Mouse (Mus musculus): ENCODE results near the gene B4gat1. TPM values are rescaled to one million over a fixed set of nuclear protein-coding genes. Genes with fewer than 3 reads are reported as not detected.

The B4gat1 gene
- polyA plus RNA-seq, 1 experiment: 5.9 TPM

GRCm38 (mm10) chr19:5068570-5069234 is 30.1 kb downstream of the B4gat1 start:
- no peak for TF ChIP-seq CTCF (IDR thresholded peaks at IDR 0.05; ENCODE audit: control insufficient read depth, insufficient read depth, low read length)
- no peak for TF ChIP-seq POLR2A (IDR thresholded peaks at IDR 0.05; ENCODE audit: borderline replicate concordance, control insufficient read depth, low read depth, low read length)
- no peak overlapping the region for H3K4me3 ChIP-seq (replicated peaks; ENCODE audit: control insufficient read depth, low read depth, low read length)
- H3K4me1 ChIP-seq (ENCODE audit: control insufficient read depth, insufficient read depth, low read length): peaks cover 3% of the 10 kb centered on the region
- whole genome bisulfite sequencing: 58% methylated on average over 21 of the region's 21 CpGs
- H3K27ac ChIP-seq (ENCODE audit: control insufficient read depth, insufficient read depth, low read depth, low read length, poor library complexity): no peak overlapping the region

GRCm38 (mm10) chr19:5069486-5069885 is 30.9 kb downstream of the B4gat1 start:
- TF ChIP-seq POLR2A (IDR thresholded peaks at IDR 0.05; ENCODE audit: borderline replicate concordance, control insufficient read depth, low read depth, low read length) (no peak), CTCF (IDR thresholded peaks at IDR 0.05; ENCODE audit: control insufficient read depth, insufficient read depth, low read length) (no peak)
- Histone ChIP-seq H3K27ac (ENCODE audit: control insufficient read depth, insufficient read depth, low read depth, low read length, poor library complexity) (no peak overlapping the region), H3K4me3 (replicated peaks; ENCODE audit: control insufficient read depth, low read depth, low read length) (no peak overlapping the region), H3K4me1 (ENCODE audit: control insufficient read depth, insufficient read depth, low read length) (peaks cover 3% of the 10 kb centered on the region)
- 83% methylated on average over 5 of the region's 5 CpGs for WGBS

GRCm38 (mm10) chr19:5069978-5070377 is 31.4 kb downstream of the B4gat1 start:
- peaks cover 3% of the 10 kb centered on the region for H3K4me1 ChIP-seq (ENCODE audit: control insufficient read depth, insufficient read depth, low read length)
- TF ChIP-seq POLR2A (IDR thresholded peaks at IDR 0.05; ENCODE audit: borderline replicate concordance, control insufficient read depth, low read depth, low read length) (no peak), CTCF (IDR thresholded peaks at IDR 0.05; ENCODE audit: control insufficient read depth, insufficient read depth, low read length) (no peak)
- 94% methylated on average over 7 of the region's 7 CpGs for WGBS
- H3K27ac ChIP-seq (ENCODE audit: control insufficient read depth, insufficient read depth, low read depth, low read length, poor library complexity): no peak overlapping the region
- H3K4me3 ChIP-seq (replicated peaks; ENCODE audit: control insufficient read depth, low read depth, low read length): no peak overlapping the region

GRCm38 (mm10) chr19:5071077-5071476 is 32.5 kb downstream of the B4gat1 start:
- Histone ChIP-seq H3K27ac (ENCODE audit: control insufficient read depth, insufficient read depth, low read depth, low read length, poor library complexity) (no peak overlapping the region), H3K4me1 (ENCODE audit: control insufficient read depth, insufficient read depth, low read length) (peaks cover 3% of the 10 kb centered on the region), H3K4me3 (replicated peaks; ENCODE audit: control insufficient read depth, low read depth, low read length) (no peak overlapping the region)
- TF ChIP-seq POLR2A (IDR thresholded peaks at IDR 0.05; ENCODE audit: borderline replicate concordance, control insufficient read depth, low read depth, low read length) (no peak), CTCF (IDR thresholded peaks at IDR 0.05; ENCODE audit: control insufficient read depth, insufficient read depth, low read length) (no peak)
- 56% methylated on average over 11 of the region's 11 CpGs for WGBS

GRCm38 (mm10) chr19:5071545-5072369 is 33.1 kb downstream of the B4gat1 start:
- Histone ChIP-seq H3K27ac (ENCODE audit: control insufficient read depth, insufficient read depth, low read depth, low read length, poor library complexity) (no peak overlapping the region), H3K4me3 (replicated peaks; ENCODE audit: control insufficient read depth, low read depth, low read length) (peak overlapping the region; percentile 45), H3K4me1 (ENCODE audit: control insufficient read depth, insufficient read depth, low read length) (peaks cover 3% of the 10 kb centered on the region)
- WGBS: 8% methylated on average over 40 of the region's 40 CpGs
- TF ChIP-seq CTCF (IDR thresholded peaks at IDR 0.05; ENCODE audit: control insufficient read depth, insufficient read depth, low read length) (no peak), POLR2A (IDR thresholded peaks at IDR 0.05; ENCODE audit: borderline replicate concordance, control insufficient read depth, low read depth, low read length) (no peak)

- Histone ChIP-seq H3K4me3 (replicated peaks; ENCODE audit: control insufficient read depth, low read depth, low read length) (peak overlapping the region; percentile 45), H3K4me1 (ENCODE audit: control insufficient read depth, insufficient read depth, low read length) (peaks cover 3% of the 10 kb centered on the region), H3K27ac (ENCODE audit: control insufficient read depth, insufficient read depth, low read depth, low read length, poor library complexity) (no peak overlapping the region)
- WGBS: 6% methylated on average over 20 of the region's 20 CpGs
- TF ChIP-seq POLR2A (IDR thresholded peaks at IDR 0.05; ENCODE audit: borderline replicate concordance, control insufficient read depth, low read depth, low read length): no peak
- no peak for TF ChIP-seq CTCF (IDR thresholded peaks at IDR 0.05; ENCODE audit: control insufficient read depth, insufficient read depth, low read length)
These were observed 33.9 kb downstream of the B4gat1 start for GRCm38 (mm10) chr19:5072389-5073019.

GRCm38 (mm10) chr19:5073028-5073427 is 34.4 kb downstream of the B4gat1 start:
- H3K27ac ChIP-seq (ENCODE audit: control insufficient read depth, insufficient read depth, low read depth, low read length, poor library complexity): no peak overlapping the region

GRCm38 (mm10) chr19:5073518-5073917 is 34.9 kb downstream of the B4gat1 start:
- no peak for TF ChIP-seq POLR2A (IDR thresholded peaks at IDR 0.05; ENCODE audit: borderline replicate concordance, control insufficient read depth, low read depth, low read length)
- no peak for TF ChIP-seq CTCF (IDR thresholded peaks at IDR 0.05; ENCODE audit: control insufficient read depth, insufficient read depth, low read length)
- Histone ChIP-seq H3K4me3 (replicated peaks; ENCODE audit: control insufficient read depth, low read depth, low read length) (no peak overlapping the region), H3K4me1 (ENCODE audit: control insufficient read depth, insufficient read depth, low read length) (peaks cover 3% of the 10 kb centered on the region), H3K27ac (ENCODE audit: control insufficient read depth, insufficient read depth, low read depth, low read length, poor library complexity) (no peak overlapping the region)
- 35% methylated on average over 5 of the region's 5 CpGs for WGBS

More at GRCm38 (mm10) chr19:5073028-5073427, 34.4 kb downstream of the B4gat1 start:
- peak overlapping the region; percentile 64 for H3K4me3 ChIP-seq (replicated peaks; ENCODE audit: control insufficient read depth, low read depth, low read length)
- 2% methylated on average over 15 of the region's 15 CpGs for whole genome bisulfite sequencing
- no peak for TF ChIP-seq POLR2A (IDR thresholded peaks at IDR 0.05; ENCODE audit: borderline replicate concordance, control insufficient read depth, low read depth, low read length)
- TF ChIP-seq CTCF (IDR thresholded peaks at IDR 0.05; ENCODE audit: control insufficient read depth, insufficient read depth, low read length): peak; percentile 47
- peaks cover 3% of the 10 kb centered on the region for H3K4me1 ChIP-seq (ENCODE audit: control insufficient read depth, insufficient read depth, low read length)
